Mouse (Mus musculus): Measurements from ENCODE around the gene Defb47.

DNA sequence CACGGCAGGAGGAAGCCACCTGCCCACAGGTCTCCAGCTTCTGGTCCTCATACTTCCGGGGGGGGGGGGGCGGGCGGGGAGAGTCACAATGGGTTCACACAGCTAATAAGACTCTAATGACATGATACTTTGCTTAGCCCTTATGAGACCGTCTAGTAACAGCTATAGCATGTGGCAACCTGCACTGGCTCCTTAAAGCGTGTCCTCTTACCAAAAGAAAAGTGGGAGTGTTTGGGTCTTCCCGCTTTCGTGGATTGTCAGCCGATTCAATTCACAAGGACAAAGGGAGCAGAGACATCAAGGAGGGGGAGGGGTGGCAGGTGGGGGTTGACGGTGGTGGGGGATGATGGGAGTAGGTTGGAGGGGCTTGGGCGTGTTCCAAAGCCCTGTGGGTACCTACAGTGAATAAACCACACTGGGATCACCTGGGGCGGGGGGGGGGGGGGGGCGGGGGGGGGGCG, 52.1 kb downstream of the Defb47 start, which contains the start of gene Defb30:
- TF ChIP-seq HCFC1 (IDR thresholded peaks at IDR 0.05; ENCODE audit: borderline replicate concordance, insufficient read depth, low read length) = no peak
- no peak for TF ChIP-seq CHD2 (IDR thresholded peaks at IDR 0.05; ENCODE audit: low read depth, low read length)
- TF ChIP-seq MAFK (IDR thresholded peaks at IDR 0.05; ENCODE audit: insufficient read depth, low read depth, low read length) = no peak
- TF ChIP-seq ZC3H11A (IDR thresholded peaks at IDR 0.05; ENCODE audit: borderline replicate concordance, low read depth, low read length) = no peak

Data from ES-E14 (cell line).